Mouse (Mus musculus) CD4-positive helper T cell, adult 2 months (primary cell): ENCODE data around the gene Cstb.

ENCODE experiments used
- DNase-seq: peaks from one replicate; pipeline ENCODE4 v3.0.0-alpha.2; 2012; ENCODE audit warnings: low read depth, missing footprints, low spot score

Gene Cstb

GRCm38 (mm10) chr10:78425181-78426041 is at the start of gene Cstb:
Gene Cstb (plus strand): TSS chr10:78425669.
- peak; percentile 89 for DNase-seq

GRCm38 (mm10) chr10:78378516-78378915 is 47.0 kb upstream of the Cstb start:
- DNase-seq, result no peak

DNA sequence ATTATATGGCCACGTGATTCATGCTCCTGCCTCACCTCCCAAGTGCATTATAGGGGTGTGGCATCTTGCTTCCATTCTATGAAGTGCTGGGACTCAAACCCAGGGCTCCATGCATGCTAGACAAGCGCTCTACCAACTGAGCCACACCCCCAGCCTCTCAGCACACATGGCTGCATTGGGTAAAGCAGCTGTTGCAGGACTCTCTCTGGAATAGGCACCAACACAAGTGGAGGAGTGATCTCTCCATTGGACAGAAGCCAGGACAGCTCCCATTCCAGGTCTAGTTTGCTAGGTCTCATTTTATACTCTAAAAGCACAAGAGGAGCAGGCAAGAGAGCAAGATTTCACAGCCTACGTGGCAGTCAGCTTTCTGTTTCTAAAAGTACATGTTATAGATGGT is 41.9 kb upstream of the Cstb start:
- no peak for DNase-seq

DNA sequence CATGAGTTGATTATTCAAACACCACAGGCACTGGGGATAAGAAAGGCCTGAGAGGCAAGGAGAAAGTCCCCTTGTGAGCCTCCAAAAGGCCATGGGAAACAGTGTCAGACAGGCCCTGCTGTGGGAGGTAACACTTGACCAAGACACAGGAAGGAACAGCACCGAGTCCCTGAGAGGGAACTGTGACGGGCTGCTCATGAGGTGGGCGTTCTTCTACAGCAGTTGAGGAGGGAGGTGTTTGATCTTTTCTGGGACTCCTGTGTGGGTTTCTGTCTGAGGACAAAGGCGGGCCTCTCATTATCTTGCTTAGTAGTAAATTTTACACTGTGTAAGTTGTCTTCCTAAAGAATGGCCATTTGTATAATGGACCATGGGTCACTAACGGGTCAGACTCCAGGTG is 39.9 kb upstream of the Cstb start:
- DNase-seq, result no peak

- no peak for DNase-seq
Observed at GRCm38 (mm10) chr10:78388216-78388980, 37.1 kb upstream of the Cstb start.

- no peak for DNase-seq
Observed at GRCm38 (mm10) chr10:78390982-78391470, 34.4 kb upstream of the Cstb start.

GRCm38 (mm10) chr10:78392072-78392471 is 33.4 kb upstream of the Cstb start:
- peak; percentile 70 for DNase-seq

GRCm38 (mm10) chr10:78395377-78395776 is 30.1 kb upstream of the Cstb start:
- DNase-seq, result no peak

- peak; percentile 88 for DNase-seq
Observed at GRCm38 (mm10) chr10:78395819-78396624, 29.4 kb upstream of the Cstb start.

- no peak for DNase-seq
Observed at GRCm38 (mm10) chr10:78396625-78396885, 28.9 kb upstream of the Cstb start.

GRCm38 (mm10) chr10:78399090-78399657 is 26.3 kb upstream of the Cstb start:
- peak; percentile 79 for DNase-seq

DNA sequence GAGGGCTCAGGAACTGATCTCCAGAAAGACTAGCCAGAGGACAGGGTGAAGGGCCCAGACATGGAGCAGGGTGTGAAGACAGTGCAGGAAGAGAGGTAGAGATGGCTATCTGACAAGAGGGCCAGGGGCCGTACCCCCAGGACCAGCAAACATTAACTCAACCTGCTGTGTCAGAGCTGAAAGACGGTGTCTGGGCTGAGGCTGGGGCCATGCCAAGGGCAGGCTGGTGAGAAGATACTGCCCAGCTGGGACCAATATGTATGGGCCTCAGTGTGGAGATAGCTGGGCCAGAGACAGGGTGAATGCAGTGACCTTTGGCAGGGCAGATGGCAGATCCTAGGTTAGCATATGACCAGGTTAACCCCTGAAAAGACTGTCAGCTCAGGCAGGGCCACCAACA is 24.3 kb upstream of the Cstb start:
- DNase-seq, result no peak

GRCm38 (mm10) chr10:78402301-78402922 is 23.1 kb upstream of the Cstb start:
- peak; percentile 49 for DNase-seq

- no peak for DNase-seq
Observed at GRCm38 (mm10) chr10:78406152-78406551, 19.3 kb upstream of the Cstb start.

DNA sequence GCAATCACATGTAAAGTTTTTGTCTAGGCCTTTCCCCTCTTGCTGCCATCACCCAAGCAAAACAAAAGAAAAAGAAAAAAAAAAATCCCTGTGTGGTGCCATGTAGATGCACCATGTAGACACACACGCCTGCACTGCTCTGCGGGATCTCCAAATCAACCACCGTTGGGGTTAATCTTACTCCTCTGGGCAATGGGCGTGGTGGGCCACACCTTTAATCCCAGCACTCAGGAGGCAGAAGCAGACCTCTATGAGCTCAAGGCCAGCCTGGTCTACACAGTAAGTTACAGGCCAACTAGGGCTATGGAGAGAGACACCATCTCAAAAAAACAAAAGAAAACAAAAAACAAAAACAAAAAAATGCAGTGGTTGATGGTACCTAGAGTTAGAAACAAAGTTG is 18.3 kb upstream of the Cstb start:
- DNase-seq, result no peak

GRCm38 (mm10) chr10:78409035-78409788 is 16.3 kb upstream of the Cstb start:
- no peak for DNase-seq

GRCm38 (mm10) chr10:78411851-78412250 is 13.6 kb upstream of the Cstb start:
- no peak for DNase-seq

DNA sequence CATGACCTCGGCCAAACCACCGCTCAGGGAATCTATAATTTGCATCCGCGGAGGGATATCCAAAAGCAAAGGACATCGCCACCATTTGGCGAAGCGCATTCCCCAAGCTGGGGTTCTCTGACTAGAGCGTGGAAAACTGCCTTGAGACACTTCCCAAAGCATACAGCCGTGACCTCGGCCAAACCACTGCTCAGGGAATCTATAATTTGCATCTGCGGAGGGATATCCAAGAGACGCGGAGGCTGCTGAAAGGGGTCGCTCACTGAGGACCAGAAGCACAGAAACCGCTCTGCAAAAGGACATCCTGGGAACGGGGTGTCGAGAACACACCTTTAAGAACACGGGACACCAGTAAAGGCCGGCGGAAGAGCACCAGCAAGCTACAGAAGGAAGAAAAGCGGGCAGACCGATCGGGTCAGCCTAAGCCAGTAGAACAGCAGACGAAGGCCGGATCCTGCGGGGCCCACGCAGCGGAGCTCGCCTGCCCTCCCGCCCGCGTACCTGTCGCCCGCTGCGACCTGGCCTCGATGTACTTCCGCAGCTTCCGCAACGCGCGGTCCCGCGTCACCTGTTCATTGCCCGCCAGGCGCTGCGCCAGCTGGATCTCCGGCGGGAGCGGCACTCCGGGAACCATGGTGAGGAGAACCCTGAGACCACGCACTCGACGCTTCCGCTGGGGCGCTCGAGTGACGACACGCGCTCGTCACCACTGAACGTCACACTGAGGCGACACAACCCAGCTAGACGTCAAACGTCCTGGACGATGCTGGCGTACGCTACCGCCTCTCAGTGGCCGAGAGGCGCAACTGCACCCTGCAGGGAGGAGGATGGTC is 12.9 kb upstream of the Cstb start, which contains the start of gene Rrp1:
TSS of gene Rrp1 (minus strand) at position 725 of the 833 bp plus-strand sequence.
- DNase-seq, result peak; percentile 98

- no peak for DNase-seq
Observed at GRCm38 (mm10) chr10:78413152-78413520, 12.3 kb upstream of the Cstb start.
